Mouse (Mus musculus) cerebellum, adult 9-10 months (tissue): ENCODE data around the gene Kdm5b.
A peak's percentile ranks its signal among the peaks of the same experiment; 100 is the strongest.

Experiments used
- DNase-seq: peaks from one replicate; pipeline ENCODE4 v3.0.0; 2022

The Kdm5b gene

DNA sequence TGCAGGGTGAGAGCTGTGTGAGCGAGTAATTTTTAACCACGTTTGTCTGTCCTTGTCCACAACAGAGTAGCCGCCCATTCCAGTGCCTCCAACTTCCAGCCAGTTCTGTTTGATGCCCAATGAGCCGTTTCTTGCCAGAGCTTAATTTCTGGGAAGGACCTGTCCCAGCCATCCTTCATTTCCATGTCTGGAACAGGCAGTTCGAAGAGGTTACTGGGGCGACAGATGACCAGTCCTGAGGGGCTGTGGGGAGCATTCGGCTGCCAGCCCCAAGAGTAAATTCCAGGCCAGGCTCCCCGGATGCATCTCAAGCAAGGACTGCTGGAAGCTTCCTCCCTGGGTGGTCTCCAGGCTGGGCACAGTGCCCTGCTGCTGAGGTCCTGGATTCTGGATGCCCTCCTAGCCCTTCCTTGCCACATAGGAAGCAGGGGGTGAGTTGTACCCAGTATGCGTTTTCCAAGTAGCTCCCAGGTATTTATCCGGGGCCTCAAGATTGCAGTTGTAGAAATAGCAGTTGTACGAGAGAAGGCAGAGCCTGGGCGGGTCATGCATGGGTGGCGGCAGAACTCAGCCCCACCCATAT, 91.4 kb downstream of the Kdm5b start:
- DNase-seq = peak; percentile 72

DNA sequence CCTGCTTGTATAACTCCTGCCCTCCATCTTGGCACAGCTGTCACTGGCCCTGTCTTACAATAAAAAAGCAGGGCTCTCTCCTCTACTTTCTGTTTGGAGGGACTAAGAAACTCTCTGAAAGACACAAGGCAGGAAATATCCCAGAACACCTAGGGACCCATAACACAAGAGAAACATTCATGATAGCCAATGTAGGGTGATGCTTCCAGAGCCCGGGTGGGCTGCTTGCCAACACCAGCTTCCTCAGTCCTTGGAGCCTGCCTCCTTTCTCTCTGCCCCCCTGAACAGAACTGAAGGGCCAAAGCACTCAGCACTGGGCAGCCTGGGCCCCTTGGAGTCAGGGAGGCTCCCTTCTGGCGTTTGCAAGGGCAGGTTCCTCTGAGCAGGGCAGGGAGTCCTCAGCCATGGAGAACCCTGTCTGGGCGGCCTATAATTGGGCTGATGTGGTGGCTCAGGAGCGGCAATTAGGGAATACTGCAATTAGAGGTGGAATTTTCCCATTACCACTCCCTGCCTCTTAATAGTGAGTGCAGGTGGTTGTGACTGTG, 92.0 kb downstream of the Kdm5b start:
- peak; percentile 72 for DNase-seq

DNA sequence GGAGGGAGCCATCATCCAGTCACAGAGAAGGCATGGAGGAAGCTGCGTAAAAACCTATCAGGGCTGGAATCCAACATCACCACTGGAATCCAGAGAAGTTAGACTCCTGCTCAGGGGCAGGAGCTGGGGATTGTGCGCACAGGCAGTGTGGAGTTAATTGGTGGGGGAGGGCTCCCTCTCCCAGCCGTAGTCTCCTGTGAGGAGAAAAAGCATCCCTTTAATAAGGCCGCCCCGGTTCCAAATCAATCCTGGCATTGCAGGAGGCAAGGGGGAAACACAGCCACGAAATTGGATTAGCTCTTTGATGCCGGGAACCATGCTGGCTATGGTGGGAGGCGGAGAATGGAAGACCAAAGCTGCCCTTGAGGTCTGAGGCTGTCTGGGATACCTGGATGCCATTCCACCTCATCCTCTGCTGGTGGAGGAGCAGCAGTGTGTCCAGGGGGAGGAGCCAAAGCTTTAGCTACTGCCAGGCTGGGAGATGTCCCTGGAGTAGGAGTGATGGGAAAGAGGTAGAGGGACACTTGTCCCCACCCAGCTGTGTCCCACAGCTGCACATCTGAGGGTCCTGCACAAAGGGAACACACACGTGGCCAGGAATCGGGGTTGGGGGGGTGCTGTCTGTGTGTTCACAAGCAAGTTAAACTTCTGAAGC, 93.8 kb downstream of the Kdm5b start:
- DNase-seq = peak; percentile 51

DNA sequence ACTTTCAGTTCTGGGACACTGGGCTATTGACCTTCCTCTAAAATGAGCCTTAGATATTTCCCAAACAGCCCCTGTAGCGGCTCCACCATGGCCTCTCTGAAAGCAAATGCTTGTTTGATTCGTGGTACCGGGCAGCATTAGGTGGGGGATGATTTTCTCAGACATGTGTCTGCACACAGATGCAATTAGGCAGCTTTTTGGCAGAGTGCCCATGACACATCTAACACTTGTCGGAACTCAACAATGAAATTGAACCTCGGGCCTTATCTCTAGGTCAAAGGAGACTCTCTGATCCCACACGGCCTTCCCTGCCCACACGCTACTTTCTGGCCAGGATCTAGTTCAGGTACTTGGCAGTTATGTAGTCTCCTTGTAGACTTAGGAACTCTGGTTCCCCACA, 98.9 kb downstream of the Kdm5b start:
- DNase-seq = no peak

DNA sequence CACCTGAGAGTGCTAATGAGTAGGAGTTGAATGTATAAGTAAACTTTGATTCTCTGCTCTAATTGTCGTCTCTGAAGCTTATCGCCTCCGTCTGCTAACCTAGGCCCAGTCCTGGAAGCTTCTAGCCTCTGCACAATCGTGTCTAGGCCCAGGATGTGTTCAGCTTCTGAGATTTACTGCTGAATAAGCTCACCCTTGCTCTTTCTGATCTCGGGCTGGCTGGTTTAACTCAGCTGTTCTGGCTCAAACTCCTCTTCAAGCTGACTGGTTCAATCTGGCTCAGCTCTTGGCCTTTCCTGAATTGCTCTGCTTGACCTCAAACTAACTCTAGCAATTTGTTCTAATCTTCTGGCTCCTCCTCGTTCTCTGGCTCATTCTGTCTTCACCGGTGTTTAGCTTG, 100.2 kb downstream of the Kdm5b start:
- DNase-seq = no peak

DNA sequence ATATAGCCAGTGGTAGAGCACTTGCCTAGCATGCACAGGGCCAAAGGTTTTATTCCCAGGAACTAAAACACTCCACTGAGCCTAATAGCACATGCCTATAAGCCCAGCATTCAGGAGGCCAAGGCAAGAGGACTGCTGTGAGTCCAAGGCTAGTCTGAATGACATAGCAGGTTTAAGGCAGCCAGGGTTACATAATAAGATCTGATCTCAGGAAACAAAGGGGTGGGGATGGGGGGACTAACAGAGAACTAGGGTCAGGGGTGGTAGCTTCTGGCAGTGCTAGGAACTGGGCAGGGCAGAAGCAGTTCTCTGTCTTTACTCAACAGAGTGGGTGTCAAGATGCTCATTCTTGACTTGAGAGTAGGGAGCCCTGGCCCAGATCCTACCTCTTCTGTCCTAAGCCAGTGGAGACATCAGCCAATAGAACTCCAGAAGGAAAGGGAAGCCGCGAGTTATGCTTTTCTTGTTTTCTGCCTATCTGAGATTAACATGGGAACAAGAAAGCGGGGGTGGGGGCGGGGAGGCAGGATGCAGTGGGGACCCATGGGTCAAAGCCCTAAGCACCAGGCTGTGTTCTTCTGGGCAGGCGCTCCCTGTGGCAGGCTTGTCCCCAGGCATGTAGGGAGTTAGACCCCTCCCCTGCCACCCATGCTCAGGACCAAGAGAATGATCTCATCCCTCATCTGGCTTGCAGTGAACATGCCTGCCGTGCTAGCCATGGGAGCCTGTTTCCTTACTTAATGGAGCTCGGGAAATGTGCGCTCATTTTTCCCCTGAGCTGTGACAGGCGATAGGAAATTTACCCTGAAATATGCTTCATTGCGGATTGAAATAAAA, 111.5 kb downstream of the Kdm5b start:
- no peak for DNase-seq

DNA sequence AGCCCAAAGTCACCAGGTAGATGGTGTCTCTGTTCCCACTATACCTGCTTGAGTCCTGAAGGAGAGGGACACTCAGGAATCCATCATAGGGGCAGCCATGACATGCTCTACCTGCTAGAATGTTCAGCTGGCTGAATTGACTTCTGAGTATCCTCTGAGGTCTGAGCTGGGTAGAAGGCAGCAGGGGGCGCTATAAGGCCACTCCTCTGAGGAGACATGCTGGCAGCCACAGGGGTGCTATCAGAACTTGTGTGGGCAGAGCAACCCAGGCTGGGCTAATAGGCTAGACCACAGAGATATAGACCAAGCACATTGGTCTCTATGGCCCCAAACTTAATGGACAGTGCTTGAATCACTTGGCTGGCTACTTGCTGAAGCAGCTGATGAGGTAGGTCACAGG, 114.3 kb downstream of the Kdm5b start:
- DNase-seq = peak; percentile 73

DNA sequence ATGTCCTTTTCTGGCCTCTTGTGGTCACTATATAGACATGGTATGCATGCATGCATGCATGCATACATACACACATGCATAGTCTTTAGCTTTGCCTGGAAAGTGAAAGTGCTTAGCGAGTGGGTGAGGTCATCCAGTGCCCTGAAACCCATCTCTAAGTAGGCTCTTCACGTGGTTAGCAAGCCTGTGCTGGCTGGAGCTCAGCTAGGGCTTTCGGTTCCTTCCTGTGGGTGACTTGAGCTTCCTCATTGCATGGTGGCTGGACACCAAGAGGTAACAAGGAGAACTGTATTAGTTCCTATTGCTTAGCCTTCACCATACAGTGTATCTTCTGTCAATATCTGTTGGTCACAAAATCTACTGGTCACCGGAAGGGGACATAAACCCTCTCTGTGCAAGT, 119.5 kb downstream of the Kdm5b start:
- DNase-seq = no peak

DNA sequence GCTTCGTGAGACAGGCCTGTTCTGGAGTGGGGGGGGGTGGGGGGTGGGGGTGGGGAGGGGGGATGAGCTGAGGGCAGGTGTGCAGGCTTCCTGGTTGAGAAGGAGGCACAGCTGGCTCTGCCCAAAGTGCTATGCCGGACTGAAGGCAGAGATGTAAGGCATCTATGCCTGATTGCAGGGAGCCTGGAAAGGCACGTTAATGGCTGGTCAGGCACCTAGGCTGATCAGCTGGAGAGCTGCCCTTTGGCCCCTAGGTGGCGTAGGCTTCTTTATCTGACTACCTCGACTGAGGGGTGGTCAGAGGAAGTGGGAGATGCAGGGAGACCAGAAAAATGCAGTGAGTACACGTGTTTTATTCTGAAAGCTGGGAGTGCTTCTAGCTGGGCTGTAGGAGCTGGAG, 120.6 kb downstream of the Kdm5b start:
- no peak for DNase-seq

DNA sequence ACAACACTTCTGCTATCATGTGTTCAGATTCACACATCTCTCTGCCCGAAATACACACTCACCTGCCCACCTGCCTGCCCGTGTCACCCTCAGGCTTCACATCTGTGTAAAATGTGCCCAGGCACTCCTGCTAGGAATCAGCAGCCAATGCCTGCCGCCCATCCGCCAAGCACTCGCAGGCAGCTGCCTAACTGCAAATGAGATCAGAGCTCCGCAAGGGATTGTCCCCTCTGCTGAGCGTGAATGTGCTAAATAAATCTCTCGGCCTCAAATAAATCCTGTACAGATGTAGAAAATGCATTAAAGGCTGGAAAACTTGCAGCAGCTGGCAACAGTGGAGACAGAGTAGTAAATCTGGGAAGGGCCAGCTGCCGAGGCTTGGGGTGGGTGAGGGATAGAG, 122.5 kb downstream of the Kdm5b start:
- DNase-seq = no peak
